Mouse (Mus musculus): ENCODE data around the gene Sfxn5. TPM values are rescaled to one million over a fixed set of nuclear protein-coding genes. Genes with fewer than 3 reads are reported as not detected.

The Sfxn5 gene
- polyA plus RNA-seq, 1 experiment, result 27.9 TPM

- TF ChIP-seq CTCF (IDR thresholded peaks at IDR 0.05; ENCODE audit: control insufficient read depth, insufficient read depth, low read length) (no peak), POLR2A (IDR thresholded peaks at IDR 0.05; ENCODE audit: borderline replicate concordance, control insufficient read depth, low read depth, low read length) (no peak)
- Histone ChIP-seq H3K27ac (ENCODE audit: control insufficient read depth, insufficient read depth, low read depth, low read length, poor library complexity) (no peak overlapping the region), H3K4me1 (ENCODE audit: control insufficient read depth, insufficient read depth, low read length) (peaks cover 1% of the 10 kb centered on the region; the same call in 1 of the 2 replicates), H3K4me3 (replicated peaks; ENCODE audit: control insufficient read depth, low read depth, low read length) (no peak overlapping the region)
These were observed 27.4 kb downstream of the Sfxn5 start for GRCm38 (mm10) chr6:85305826-85306225.

GRCm38 (mm10) chr6:85304966-85305365 is 28.3 kb downstream of the Sfxn5 start:
- no peak overlapping the region for H3K4me3 ChIP-seq (replicated peaks; ENCODE audit: control insufficient read depth, low read depth, low read length)
- H3K4me1 ChIP-seq (ENCODE audit: control insufficient read depth, insufficient read depth, low read length), result peaks cover 1% of the 10 kb centered on the region; the same call in 1 of the 2 replicates
- no peak overlapping the region for H3K27ac ChIP-seq (ENCODE audit: control insufficient read depth, insufficient read depth, low read depth, low read length, poor library complexity)
- TF ChIP-seq CTCF (IDR thresholded peaks at IDR 0.05; ENCODE audit: control insufficient read depth, insufficient read depth, low read length) (no peak), POLR2A (IDR thresholded peaks at IDR 0.05; ENCODE audit: borderline replicate concordance, control insufficient read depth, low read depth, low read length) (no peak)
- 80% methylated on average over 5 of the region's 5 CpGs for WGBS

GRCm38 (mm10) chr6:85302326-85303055 is 30.7 kb downstream of the Sfxn5 start:
- Histone ChIP-seq H3K4me3 (replicated peaks; ENCODE audit: control insufficient read depth, low read depth, low read length) (no peak overlapping the region), H3K4me1 (ENCODE audit: control insufficient read depth, insufficient read depth, low read length) (peaks cover 1% of the 10 kb centered on the region; the same call in 1 of the 2 replicates), H3K27ac (ENCODE audit: control insufficient read depth, insufficient read depth, low read depth, low read length, poor library complexity) (no peak overlapping the region)
- TF ChIP-seq CTCF (IDR thresholded peaks at IDR 0.05; ENCODE audit: control insufficient read depth, insufficient read depth, low read length) (no peak), POLR2A (IDR thresholded peaks at IDR 0.05; ENCODE audit: borderline replicate concordance, control insufficient read depth, low read depth, low read length) (no peak)
- 53% methylated on average over 3 of the region's 3 CpGs for WGBS

GRCm38 (mm10) chr6:85295384-85296167 is 37.6 kb downstream of the Sfxn5 start:
- Histone ChIP-seq H3K4me1 (ENCODE audit: control insufficient read depth, insufficient read depth, low read length) (peaks cover 10% of the 10 kb centered on the region), H3K4me3 (replicated peaks; ENCODE audit: control insufficient read depth, low read depth, low read length) (no peak overlapping the region), H3K27ac (ENCODE audit: control insufficient read depth, insufficient read depth, low read depth, low read length, poor library complexity) (peak overlapping the region; percentile 52)
- TF ChIP-seq CTCF (IDR thresholded peaks at IDR 0.05; ENCODE audit: control insufficient read depth, insufficient read depth, low read length), result peak; percentile 16; the same call in 1 of the 2 replicates
- no peak for TF ChIP-seq POLR2A (IDR thresholded peaks at IDR 0.05; ENCODE audit: borderline replicate concordance, control insufficient read depth, low read depth, low read length)
- WGBS, result 54% methylated on average over 7 of the region's 7 CpGs

GRCm38 (mm10) chr6:85294004-85294379 is 39.2 kb downstream of the Sfxn5 start:
- Histone ChIP-seq H3K27ac (ENCODE audit: control insufficient read depth, insufficient read depth, low read depth, low read length, poor library complexity) (no peak overlapping the region), H3K4me1 (ENCODE audit: control insufficient read depth, insufficient read depth, low read length) (peaks cover 10% of the 10 kb centered on the region), H3K4me3 (replicated peaks; ENCODE audit: control insufficient read depth, low read depth, low read length) (no peak overlapping the region)
- 66% methylated on average over 5 of the region's 5 CpGs for WGBS
- TF ChIP-seq CTCF (IDR thresholded peaks at IDR 0.05; ENCODE audit: control insufficient read depth, insufficient read depth, low read length) (no peak), POLR2A (IDR thresholded peaks at IDR 0.05; ENCODE audit: borderline replicate concordance, control insufficient read depth, low read depth, low read length) (no peak)

- H3K27ac ChIP-seq (ENCODE audit: control insufficient read depth, insufficient read depth, low read depth, low read length, poor library complexity), result peak overlapping the region; percentile 58
- 51% methylated on average over 10 of the region's 10 CpGs for WGBS
- TF ChIP-seq CTCF (IDR thresholded peaks at IDR 0.05; ENCODE audit: control insufficient read depth, insufficient read depth, low read length) (no peak), POLR2A (IDR thresholded peaks at IDR 0.05; ENCODE audit: borderline replicate concordance, control insufficient read depth, low read depth, low read length) (no peak)
- no peak overlapping the region for H3K4me3 ChIP-seq (replicated peaks; ENCODE audit: control insufficient read depth, low read depth, low read length)
- H3K4me1 ChIP-seq (ENCODE audit: control insufficient read depth, insufficient read depth, low read length), result peaks cover 10% of the 10 kb centered on the region
These were observed 39.8 kb downstream of the Sfxn5 start for GRCm38 (mm10) chr6:85293255-85294003.

GRCm38 (mm10) chr6:85290869-85291824 is 42.1 kb downstream of the Sfxn5 start:
- 81% methylated on average over 16 of the region's 16 CpGs for WGBS
- TF ChIP-seq POLR2A (IDR thresholded peaks at IDR 0.05; ENCODE audit: borderline replicate concordance, control insufficient read depth, low read depth, low read length), result no peak
- peak; percentile 59 for TF ChIP-seq CTCF (IDR thresholded peaks at IDR 0.05; ENCODE audit: control insufficient read depth, insufficient read depth, low read length)
- H3K4me3 ChIP-seq (replicated peaks; ENCODE audit: control insufficient read depth, low read depth, low read length), result no peak overlapping the region
- H3K4me1 ChIP-seq (ENCODE audit: control insufficient read depth, insufficient read depth, low read length), result peaks cover 10% of the 10 kb centered on the region
- no peak overlapping the region for H3K27ac ChIP-seq (ENCODE audit: control insufficient read depth, insufficient read depth, low read depth, low read length, poor library complexity)

Measured in bone marrow, adult 2 months (tissue).